ENCODE assay signal across 15 mouse cellular contexts in genomic region chr14:62245557-62245956, GRCm38 (mm10). TPM values are rescaled to one million over a fixed set of nuclear protein-coding genes. Genes with fewer than 3 reads are reported as not detected.
DNase-seq lines count a peak whose midpoint lies in the region; ATAC-seq and TF ChIP-seq lines count a peak whose summit lies in the region.
"Had no signal": no experiment of that assay in that cellular context is flagged by ENCODE, and none has a peak within 500 bp of the region (broad histone marks: within the 10 kb centered on the region; RNA-seq: fewer than 3 reads in every experiment).

No protein-coding gene starts in this region.

- in situ Hi-C loops in ES-E14 (cut with MboI; ENCODE audit: low sequenced_read_pairs in 2 of 2, unreplicated experiment in 2 of 2): no loop called here

- H3K9ac ChIP-seq in ES-E14 (ENCODE audit: insufficient read depth, low read depth, low read length, poor library complexity, severe bottlenecking): no peak overlapping the region
- H3K9ac ChIP-seq: heart, embryonic 12.5 days; hindbrain, embryonic 13.5 days; liver, embryonic 14.5 days had no signal

- no peaks in the 10 kb centered on the region for H3K27me3 ChIP-seq in embryonic facial prominence, embryonic 10.5 days (replicated peaks; ENCODE audit: low read depth, poor library complexity, severe bottlenecking)
- H3K27me3 ChIP-seq: heart, embryonic 12.5 days; hindbrain, embryonic 13.5 days had no signal

- WGBS in embryonic facial prominence, embryonic 10.5 days: 17% methylated on average over 4 of the region's 4 CpGs

- H3K4me3 ChIP-seq in layer of hippocampus, adult 2 months: no peak overlapping the region
- no peak overlapping the region for H3K4me3 ChIP-seq in ES-E14 (ENCODE audit: insufficient read depth in 1 of 2, low read depth in 1 of 2, low read length in 2 of 2, poor library complexity in 1 of 2, severe bottlenecking in 1 of 2)
- H3K4me3 ChIP-seq in embryonic facial prominence, embryonic 10.5 days: no peak overlapping the region
- H3K4me3 ChIP-seq: heart, embryonic 12.5 days; hindbrain, embryonic 13.5 days had no signal

- H3K9me3 ChIP-seq in ES-E14 (ENCODE audit: control insufficient read depth, insufficient read depth, low read depth, low read length): no peaks in the 10 kb centered on the region
- H3K9me3 ChIP-seq in embryonic facial prominence, embryonic 10.5 days: no peaks in the 10 kb centered on the region
- H3K9me3 ChIP-seq: heart, embryonic 12.5 days; hindbrain, embryonic 13.5 days had no signal

- DNase-seq in layer of hippocampus, adult 11-12 months (ENCODE audit: low spot score): peak; percentile 16
- DNase-seq in layer of hippocampus, adult 2 months (ENCODE audit: low spot score in 2 of 2): no peak
- no peak for DNase-seq in ES-E14 (ENCODE audit: low read depth, low spot score)
- no peak for DNase-seq in embryonic facial prominence, embryonic 10.5 days (ENCODE audit: low spot score)
- no peak for DNase-seq in adrenal gland, postnatal 14 days
- no peak for DNase-seq in gastrocnemius, adult 18-20 months (ENCODE audit: low spot score)
- DNase-seq: adrenal gland, postnatal 25 days; cerebellum, adult 11 months; embryo, embryonic 11 days; kidney, adult 2 months; midbrain, embryonic 14.5 days had no signal

- no peaks in the 10 kb centered on the region for H3K36me3 ChIP-seq in ES-E14 (ENCODE audit: control insufficient read depth, insufficient read depth, low read length, poor library complexity, severe bottlenecking)
- no peaks in the 10 kb centered on the region for H3K36me3 ChIP-seq in embryonic facial prominence, embryonic 10.5 days (replicated peaks)
- H3K36me3 ChIP-seq: heart, embryonic 12.5 days; hindbrain, embryonic 13.5 days had no signal

- no peak overlapping the region for H3K27ac ChIP-seq in layer of hippocampus, adult 2 months
- H3K27ac ChIP-seq in ES-E14 (ENCODE audit: insufficient read depth, low read depth, low read length, poor library complexity, severe bottlenecking): no peak overlapping the region
- 0 out of 2 replicates have a peak overlapping the region, but pooled peaks have one; percentile 30 for H3K27ac ChIP-seq in embryonic facial prominence, embryonic 10.5 days (replicated peaks)
- H3K27ac ChIP-seq: hindbrain, embryonic 13.5 days; liver, embryonic 14.5 days had no signal

- TF ChIP-seq CTCF in layer of hippocampus, adult 2 months (conservative IDR thresholded peaks at IDR 0.05): no peak

- H3K4me1 ChIP-seq in ES-E14 (ENCODE audit: control insufficient read depth in 2 of 2, insufficient read depth in 2 of 2, low read length in 2 of 2, poor library complexity in 1 of 2): peaks cover 3 to 6% of the 10 kb centered on the region in 2 experiments; a peak in 3 of 4 replicates
- H3K4me1 ChIP-seq in embryonic facial prominence, embryonic 10.5 days: peaks cover 19% of the 10 kb centered on the region
- H3K4me1 ChIP-seq: hindbrain, embryonic 13.5 days had no signal

- peak; percentile 70 for ATAC-seq in megakaryocyte progenitor cell, adult 5-6 weeks (replicated peaks; ENCODE audit: poor library complexity)

TF ChIP-seq in ES-E14, 5 proteins besides CTCF, POLR2A, EP300 and RAD21:
- TF ChIP-seq ZNF384 (IDR thresholded peaks at IDR 0.05; ENCODE audit: low read depth, low read length): no peak
- TF ChIP-seq MAFK (IDR thresholded peaks at IDR 0.05; ENCODE audit: insufficient read depth, low read depth, low read length): 0 out of 2 replicates have a peak, but pooled peaks have one; percentile 3

RNA-seq across cellular contexts. Expression of gene Rnaseh2b, which starts 46.8 kb away (rescaled TPM):
- 10 to 100 TPM in 1 of 2 experiments, 1 to 10 TPM in 1; 8.5 to 10.7 TPM for total RNA-seq in layer of hippocampus, adult 2 months (2021)
- total RNA-seq in ES-E14 (2012; rRNA removed): 16.4 and 27.3 TPM in 2 replicates
- 54.5 and 62.4 TPM in 2 replicates for polyA plus RNA-seq in embryonic facial prominence, embryonic 10.5 days (2016; fragmentation: Nextera tagmentation; extraction: Ambion mirVana)
- total RNA-seq in megakaryocyte progenitor cell, adult 5-6 weeks (2015): 88.0 and 100 TPM in 2 replicates
- 66.3 and 75.4 TPM in 2 replicates for total RNA-seq in megakaryocyte progenitor cell, adult 5-6 weeks (2017)
- 20.0 and 21.6 TPM in 2 replicates for total RNA-seq in adrenal gland, postnatal 14 days (2021)
- total RNA-seq in gastrocnemius, adult 18-20 months (2021): 1 to 10 TPM; 4.1 to 4.4 TPM

RNA-seq across cellular contexts. Expression of gene Dleu7, which starts 47.3 kb away (rescaled TPM):
- 1 to 10 TPM; 4.4 to 5.4 TPM for total RNA-seq in layer of hippocampus, adult 2 months (2021)
- 0.98 and 1.2 TPM in 2 replicates for total RNA-seq in ES-E14 (2012; rRNA removed)
- 3.0 and 3.9 TPM in 2 replicates for polyA plus RNA-seq in embryonic facial prominence, embryonic 10.5 days (2016; fragmentation: Nextera tagmentation; extraction: Ambion mirVana)
- 0.56 and 3.5 TPM in 2 replicates for total RNA-seq in megakaryocyte progenitor cell, adult 5-6 weeks (2015)
- 2.6 and 2.8 TPM in 2 replicates for total RNA-seq in megakaryocyte progenitor cell, adult 5-6 weeks (2017)
- total RNA-seq in adrenal gland, postnatal 14 days (2021): not detected in 2 replicates
- total RNA-seq in gastrocnemius, adult 18-20 months (2021): under 1 TPM in 1 of 2 experiments, not detected in 1; 0.17 TPM
- total RNA-seq: adrenal gland, postnatal 25 days had no signal
